Mouse (Mus musculus): ENCODE data around the gene Il23r. TPM values are rescaled to one million over a fixed set of nuclear protein-coding genes. Genes with fewer than 3 reads are reported as not detected.

Il23r gene
- not detected in 2 replicates for polyA plus RNA-seq (2012; ENCODE audit: low replicate concordance)

GRCm38 (mm10) chr6:67491755-67492154 lies at the start of gene Il23r:
Il23r (minus strand) TSS chr6:67491855.

GRCm38 (mm10) chr6:67535777-67536054 lies 44.1 kb upstream of the Il23r start, which contains the start of gene Tacstd2:
Tacstd2 (minus strand) TSS chr6:67535796.

GRCm38 (mm10) chr6:67375982-67376391 lies 115.7 kb downstream of the Il23r start, which contains the start of gene Il12rb2:
Il12rb2 (minus strand) TSS chr6:67376188.

Other genes with a start within 250 kb of the Il23r start
- gene Il12rb2, start 115.7 kb downstream of the Il23r start, polyA plus RNA-seq (2012; ENCODE audit: low replicate concordance) = 0.59 and 0.94 TPM in 2 replicates
- 3.7 and 8.5 TPM in 2 replicates for gene Tacstd2, start 43.9 kb upstream of the Il23r start, polyA plus RNA-seq (2012; ENCODE audit: low replicate concordance)

All from hematopoietic multipotent progenitor cell, adult 10-12 weeks (in vitro differentiated cells).